Mouse (Mus musculus) forelimb bud, embryonic 11.5 days (tissue): ENCODE results near the gene Dync2h1.
"Not testable (repeated sequence)": the region's sequence is repeated elsewhere in the genome, so short reads cannot be mapped to it uniquely, and the experiment has no call there.

Experiments used
- DNase-seq: peaks from one replicate; pipeline ENCODE4 v3.0.0-alpha.2; 2012; ENCODE audit warnings: low read depth, low spot score

The Dync2h1 gene

GRCm38 (mm10) chr9:7184172-7184896 lies at the start of gene Dync2h1, which contains the start of gene Dcun1d5:
TSS of gene Dync2h1 (minus strand) at chr9:7184446.
TSS of gene Dcun1d5 (plus strand) at chr9:7184520.
- peak; percentile 95 for DNase-seq

- no peak for DNase-seq
These were observed 37.2 kb upstream of the Dync2h1 start for GRCm38 (mm10) chr9:7221460-7221859.

GRCm38 (mm10) chr9:7221024-7221423 lies 36.8 kb upstream of the Dync2h1 start:
- no peak for DNase-seq

GRCm38 (mm10) chr9:7216240-7216639 lies 32.0 kb upstream of the Dync2h1 start:
- DNase-seq: no peak

- DNase-seq: not testable (repeated sequence)
These were observed 6.4 kb upstream of the Dync2h1 start for GRCm38 (mm10) chr9:7190694-7191093.

GRCm38 (mm10) chr9:7184897-7185291 lies 648 bp upstream of the Dync2h1 start:
- DNase-seq: peak; percentile 16

- peak; percentile 94 for DNase-seq
These were observed 7.3 kb downstream of the Dync2h1 start for GRCm38 (mm10) chr9:7176618-7177610.

- DNase-seq: no peak
These were observed 10.5 kb downstream of the Dync2h1 start for GRCm38 (mm10) chr9:7173756-7174155.

- no peak for DNase-seq
These were observed 16.8 kb downstream of the Dync2h1 start for GRCm38 (mm10) chr9:7167339-7167998.

- peak; percentile 42 for DNase-seq
These were observed 23.6 kb downstream of the Dync2h1 start for GRCm38 (mm10) chr9:7160688-7161087.

GRCm38 (mm10) chr9:7159718-7160117 lies 24.5 kb downstream of the Dync2h1 start:
- no peak for DNase-seq

GRCm38 (mm10) chr9:7158605-7159004 lies 25.6 kb downstream of the Dync2h1 start:
- no peak for DNase-seq

- DNase-seq: no peak
These were observed 29.9 kb downstream of the Dync2h1 start for GRCm38 (mm10) chr9:7154391-7154790.

- DNase-seq: no peak
These were observed 61.4 kb downstream of the Dync2h1 start for GRCm38 (mm10) chr9:7122863-7123262.

- DNase-seq: no peak
These were observed 74.1 kb downstream of the Dync2h1 start for GRCm38 (mm10) chr9:7110166-7110565.

GRCm38 (mm10) chr9:7101361-7101760 lies 82.9 kb downstream of the Dync2h1 start:
- DNase-seq: no peak

GRCm38 (mm10) chr9:7074625-7075024 lies 109.6 kb downstream of the Dync2h1 start:
- DNase-seq: no peak

- no peak for DNase-seq
These were observed 113.4 kb downstream of the Dync2h1 start for GRCm38 (mm10) chr9:7070846-7071245.

- peak; percentile 12 for DNase-seq
These were observed 133.7 kb downstream of the Dync2h1 start for GRCm38 (mm10) chr9:7050588-7050987.

GRCm38 (mm10) chr9:7042635-7043273 lies 141.5 kb downstream of the Dync2h1 start:
- DNase-seq: no peak

GRCm38 (mm10) chr9:7041231-7041630 lies 143.0 kb downstream of the Dync2h1 start:
- no peak for DNase-seq
